Mouse (Mus musculus): ENCODE measurements at regions not wholly inside any gene's neighbourhood (a gene's known extent, or its start where the extent isn't known, plus 50 kb on each side); places are given as distances from the start of the nearest gene placed in this dataset.
A peak's percentile ranks its signal among the peaks of the same experiment; 100 is the strongest.
"Not testable (repeated sequence)": the region's sequence is repeated elsewhere in the genome, so short reads cannot be mapped to it uniquely, and the experiment has no call there.

DNA sequence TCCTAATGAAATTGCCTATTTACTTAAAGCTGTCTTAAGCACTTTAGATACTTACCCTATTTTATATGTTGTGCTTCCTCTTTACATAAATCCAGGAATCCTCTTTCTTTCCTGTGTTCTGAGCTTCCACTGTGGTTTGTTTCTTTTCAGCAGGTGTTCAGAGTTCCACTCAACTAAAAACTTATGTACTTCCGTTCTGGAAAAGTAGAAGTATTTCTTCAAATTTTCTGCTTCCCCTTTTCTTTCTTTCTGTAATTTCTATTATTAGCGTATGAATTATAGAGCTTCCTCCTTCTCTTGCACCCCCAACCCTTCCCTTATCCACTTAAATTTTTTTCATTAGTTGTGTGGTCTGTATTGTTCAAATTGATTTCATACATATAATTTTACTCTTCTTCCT is 165.8 kb upstream of the Nudt12 start:
- Histone ChIP-seq H3K4me2 (no peak overlapping the region), H3K36me3 (ENCODE audit: insufficient read depth) (no peaks in the 10 kb centered on the region), H3K9ac (no peak overlapping the region), H3K27me3 (ENCODE audit: insufficient read depth, low read length) (no peaks in the 10 kb centered on the region), H3K9me3 (ENCODE audit: low read depth, low read length) (no peaks in the 10 kb centered on the region), H3K4me1 (ENCODE audit: insufficient read depth) (no peaks in the 10 kb centered on the region), H3K4me3 (ENCODE audit: low read depth, low read length) (no peak overlapping the region), H3K27ac (ENCODE audit: low read depth) (no peak overlapping the region)
- no peak for TF ChIP-seq CTCF (IDR thresholded peaks at IDR 0.05; ENCODE audit: low read depth)
- WGBS = 88% methylated on average over 2 of the region's 2 CpGs
- ATAC-seq (ENCODE audit: insufficient read depth) (no peak), DNase-seq (no peak)

DNA sequence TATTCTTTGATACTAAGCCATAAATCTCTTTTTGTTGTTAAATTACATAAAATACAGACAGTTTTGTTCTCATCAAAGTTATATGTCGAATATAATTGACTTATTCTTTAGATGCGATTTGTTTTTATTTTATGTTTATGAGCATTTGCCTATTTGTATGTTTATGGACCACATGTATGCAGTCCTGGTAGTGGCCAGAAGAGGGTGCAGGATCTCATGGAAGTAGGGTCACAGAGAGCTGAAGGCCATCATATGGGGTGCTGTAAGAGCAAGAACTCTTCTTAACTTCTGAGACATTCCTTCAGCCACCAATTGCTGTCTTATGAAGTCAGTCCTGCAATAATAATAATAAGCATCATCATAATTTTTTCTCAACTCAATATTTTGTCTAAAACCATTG is 143.2 kb upstream of the Nudt12 start:
- 84% methylated on average over 2 of the region's 2 CpGs for WGBS
- H3K9me3 ChIP-seq (ENCODE audit: low read depth, low read length) = no peaks in the 10 kb centered on the region

DNA sequence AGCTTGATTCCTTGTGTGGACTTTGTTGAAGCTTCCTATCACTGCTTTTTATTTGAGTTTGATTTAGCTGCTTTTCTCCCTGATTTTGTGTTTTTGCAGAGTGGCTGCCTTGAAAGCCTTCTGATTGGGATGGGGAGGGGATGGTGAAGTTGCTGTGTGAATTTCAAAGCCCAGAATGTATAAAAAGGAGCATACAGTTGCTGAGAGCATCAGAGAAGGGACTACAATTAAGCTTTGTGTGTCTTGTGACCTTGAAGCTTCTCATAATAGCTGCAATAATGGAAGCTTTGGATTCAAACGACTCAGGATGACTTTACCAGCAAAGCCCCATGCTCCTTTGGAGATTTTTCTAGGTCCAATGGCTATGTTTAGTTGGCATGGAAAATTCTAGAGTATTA is 130.6 kb upstream of the Nudt12 start:
- no peaks in the 10 kb centered on the region for H3K36me3 ChIP-seq (ENCODE audit: insufficient read depth)
- H3K4me2 ChIP-seq = no peak overlapping the region
- TF ChIP-seq CTCF (IDR thresholded peaks at IDR 0.05; ENCODE audit: low read depth) = no peak
- H3K4me1 ChIP-seq (ENCODE audit: insufficient read depth) = no peaks in the 10 kb centered on the region
- no peak for ATAC-seq (ENCODE audit: insufficient read depth)
- H3K4me3 ChIP-seq (ENCODE audit: low read depth, low read length) = no peak overlapping the region
- H3K9me3 ChIP-seq (ENCODE audit: low read depth, low read length) = no peaks in the 10 kb centered on the region
- 72% methylated on average over 1 of the region's 1 CpGs for WGBS
- H3K9ac ChIP-seq = no peak overlapping the region
- no peak for DNase-seq
- H3K27me3 ChIP-seq (ENCODE audit: insufficient read depth, low read length) = no peaks in the 10 kb centered on the region
- no peak overlapping the region for H3K27ac ChIP-seq (ENCODE audit: low read depth)

More for the DNA sequence above, 143.2 kb upstream of the Nudt12 start:
- ATAC-seq (ENCODE audit: insufficient read depth) (no peak), DNase-seq (no peak)
- H3K9ac ChIP-seq = no peak overlapping the region
- no peak for TF ChIP-seq CTCF (IDR thresholded peaks at IDR 0.05; ENCODE audit: low read depth)
- H3K27me3 ChIP-seq (ENCODE audit: insufficient read depth, low read length) = no peaks in the 10 kb centered on the region
- no peak overlapping the region for H3K4me3 ChIP-seq (ENCODE audit: low read depth, low read length)
- H3K4me1 ChIP-seq (ENCODE audit: insufficient read depth) = no peaks in the 10 kb centered on the region
- no peak overlapping the region for H3K4me2 ChIP-seq
- no peaks in the 10 kb centered on the region for H3K36me3 ChIP-seq (ENCODE audit: insufficient read depth)
- H3K27ac ChIP-seq (ENCODE audit: low read depth) = no peak overlapping the region

DNA sequence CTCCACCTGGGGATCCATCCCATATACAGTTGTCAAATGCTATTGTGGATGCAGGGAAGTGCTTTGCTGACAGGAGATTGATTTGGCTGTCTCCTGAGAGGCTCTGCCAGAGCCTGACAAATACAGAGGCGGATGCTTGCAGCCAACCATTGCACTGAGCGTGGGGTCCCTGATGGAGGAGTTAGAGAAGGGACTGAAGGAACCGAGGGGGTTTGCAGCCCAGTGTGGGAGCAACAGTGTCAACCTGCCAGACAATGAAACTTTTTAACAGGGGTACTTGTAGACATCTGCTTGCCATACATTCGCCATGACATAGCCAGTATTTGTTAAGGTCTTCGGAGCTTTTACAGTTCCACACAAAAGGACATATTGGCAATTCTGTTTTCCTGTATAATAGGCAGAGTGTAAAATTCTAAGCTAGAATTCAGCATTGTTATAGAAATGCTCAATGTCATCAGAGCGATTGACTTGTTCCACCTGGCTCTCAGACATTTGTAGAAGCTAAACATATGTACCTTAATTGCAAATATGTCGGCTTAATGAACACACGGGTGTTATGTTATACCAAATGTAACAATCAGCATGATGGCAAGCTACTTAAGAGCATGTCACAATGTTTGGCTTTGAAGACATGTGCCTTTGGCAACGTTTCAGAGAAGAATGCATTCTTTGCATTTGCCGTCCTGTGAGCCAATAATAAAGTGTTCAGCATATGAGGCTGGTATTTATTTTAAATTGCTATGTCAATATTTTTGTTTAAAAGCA is 130.0 kb upstream of the Nudt12 start:
- H3K4me1 ChIP-seq (ENCODE audit: insufficient read depth) = no peaks in the 10 kb centered on the region
- DNase-seq = peak; percentile 3
- TF ChIP-seq CTCF (IDR thresholded peaks at IDR 0.05; ENCODE audit: low read depth) = no peak

DNA sequence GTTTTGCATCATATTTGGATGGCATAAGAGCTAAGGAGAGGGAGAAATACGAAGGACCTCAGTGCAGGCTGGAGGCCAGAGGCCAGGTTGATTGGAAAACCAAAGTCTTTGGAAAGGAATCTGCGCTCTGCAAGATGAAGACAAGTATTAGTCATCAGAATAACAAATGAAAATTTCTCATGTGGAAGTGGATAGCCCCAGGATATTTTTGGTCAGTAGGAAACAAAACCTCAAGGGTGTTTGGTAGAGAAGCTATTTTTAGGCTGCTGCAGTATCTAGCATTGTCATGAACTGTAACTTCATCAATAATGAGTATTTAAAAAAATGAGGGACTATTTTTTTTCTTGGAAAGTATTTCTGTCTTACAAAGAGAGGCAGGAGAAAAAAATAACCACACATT is 125.6 kb upstream of the Nudt12 start:
- Histone ChIP-seq H3K36me3 (ENCODE audit: insufficient read depth) (no peaks in the 10 kb centered on the region), H3K9me3 (ENCODE audit: low read depth, low read length) (no peaks in the 10 kb centered on the region), H3K4me3 (ENCODE audit: low read depth, low read length) (no peak overlapping the region), H3K4me1 (ENCODE audit: insufficient read depth) (no peaks in the 10 kb centered on the region), H3K27me3 (ENCODE audit: insufficient read depth, low read length) (no peaks in the 10 kb centered on the region), H3K27ac (ENCODE audit: low read depth) (no peak overlapping the region), H3K4me2 (no peak overlapping the region), H3K9ac (no peak overlapping the region)
- ATAC-seq (ENCODE audit: insufficient read depth) = no peak
- no peak for DNase-seq
- 67% methylated on average over 2 of the region's 2 CpGs for WGBS
- TF ChIP-seq CTCF (IDR thresholded peaks at IDR 0.05; ENCODE audit: low read depth) = no peak

More for the DNA sequence above, 130.0 kb upstream of the Nudt12 start:
- no peak for ATAC-seq (ENCODE audit: insufficient read depth)
- H3K36me3 ChIP-seq (ENCODE audit: insufficient read depth) = no peaks in the 10 kb centered on the region
- H3K27me3 ChIP-seq (ENCODE audit: insufficient read depth, low read length) = no peaks in the 10 kb centered on the region
- no peak overlapping the region for H3K4me2 ChIP-seq
- H3K27ac ChIP-seq (ENCODE audit: low read depth) = no peak overlapping the region
- 67% methylated on average over 10 of the region's 10 CpGs for WGBS
- no peak overlapping the region for H3K9ac ChIP-seq
- no peaks in the 10 kb centered on the region for H3K9me3 ChIP-seq (ENCODE audit: low read depth, low read length)
- H3K4me3 ChIP-seq (ENCODE audit: low read depth, low read length) = no peak overlapping the region

DNA sequence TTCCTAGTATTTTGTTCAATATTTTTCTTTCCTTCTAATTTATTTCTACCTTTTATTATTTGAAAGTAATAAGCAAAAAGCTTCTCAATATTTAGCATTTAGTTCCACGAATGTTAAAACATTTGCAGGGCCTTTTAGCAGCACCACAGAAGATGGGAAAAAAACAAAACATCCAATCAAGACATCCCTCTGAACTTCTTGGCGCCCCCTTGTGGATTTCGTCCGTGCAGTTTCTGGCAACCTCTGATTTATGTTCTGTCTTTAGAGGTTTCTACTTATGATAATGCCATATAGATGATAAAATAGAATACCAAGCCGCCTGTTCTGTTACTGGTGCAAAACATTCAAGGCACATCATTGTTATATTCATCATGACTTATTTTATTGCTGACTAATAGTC is 86.2 kb upstream of the Nudt12 start:
- Histone ChIP-seq H3K27me3 (ENCODE audit: insufficient read depth, low read length) (no peaks in the 10 kb centered on the region), H3K36me3 (ENCODE audit: insufficient read depth) (no peaks in the 10 kb centered on the region), H3K9ac (no peak overlapping the region), H3K4me1 (ENCODE audit: insufficient read depth) (no peaks in the 10 kb centered on the region), H3K27ac (ENCODE audit: low read depth) (no peak overlapping the region), H3K4me2 (no peak overlapping the region), H3K4me3 (ENCODE audit: low read depth, low read length) (no peak overlapping the region), H3K9me3 (ENCODE audit: low read depth, low read length) (no peaks in the 10 kb centered on the region)
- DNase-seq = peak; percentile 61
- TF ChIP-seq CTCF (IDR thresholded peaks at IDR 0.05; ENCODE audit: low read depth) = peak; percentile 44; the same call in 1 of the 2 replicates
- no peak for ATAC-seq (ENCODE audit: insufficient read depth)
- WGBS = 9% methylated on average over 5 of the region's 5 CpGs

DNA sequence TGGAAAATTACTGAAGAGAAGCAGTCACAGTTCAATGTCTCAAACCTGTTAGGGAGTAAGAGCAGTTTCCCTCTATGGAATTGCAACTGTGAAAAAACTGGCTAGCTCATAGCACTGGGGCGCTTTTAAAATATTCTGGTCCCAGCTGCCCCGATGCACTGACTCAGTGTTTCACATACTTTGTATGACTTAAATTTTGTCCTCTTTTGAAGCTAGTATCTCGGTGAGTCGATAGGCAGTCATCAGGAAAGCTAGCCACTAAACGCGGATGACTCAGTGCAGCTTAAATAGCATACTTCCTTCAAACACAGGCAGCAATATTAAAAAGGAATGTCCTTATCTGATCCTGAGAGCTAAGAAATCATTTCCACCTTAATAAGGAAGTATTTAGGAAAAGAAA is 63.7 kb upstream of the Nudt12 start:
- not testable (repeated sequence) for H3K27me3 ChIP-seq (ENCODE audit: insufficient read depth, low read length); ATAC-seq (ENCODE audit: insufficient read depth); DNase-seq; H3K27ac ChIP-seq (ENCODE audit: low read depth); H3K9me3 ChIP-seq (ENCODE audit: low read depth, low read length); H3K4me3 ChIP-seq (ENCODE audit: low read depth, low read length); H3K4me2 ChIP-seq; H3K4me1 ChIP-seq (ENCODE audit: insufficient read depth); H3K36me3 ChIP-seq (ENCODE audit: insufficient read depth); H3K9ac ChIP-seq
- 80% methylated on average over 2 of the region's 6 CpGs for WGBS

DNA sequence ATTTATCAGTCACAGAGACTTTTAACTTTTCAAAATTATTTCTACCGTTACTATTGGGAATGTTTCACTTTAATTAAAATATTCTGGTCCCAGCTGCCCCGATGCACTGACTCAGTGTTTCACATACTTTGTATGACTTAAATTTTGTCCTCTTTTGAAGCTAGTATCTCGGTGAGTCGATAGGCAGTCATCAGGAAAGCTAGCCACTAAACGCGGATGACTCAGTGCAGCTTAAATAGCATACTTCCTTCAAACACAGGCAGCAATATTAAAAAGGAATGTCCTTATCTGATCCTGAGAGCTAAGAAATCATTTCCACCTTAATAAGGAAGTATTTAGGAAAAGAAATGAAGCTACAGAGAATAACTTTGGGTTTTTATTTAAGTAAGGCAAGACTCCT is 63.2 kb upstream of the Nudt12 start:
- not testable (repeated sequence) for H3K27me3 ChIP-seq (ENCODE audit: insufficient read depth, low read length); H3K4me2 ChIP-seq; DNase-seq; H3K9ac ChIP-seq; H3K4me3 ChIP-seq (ENCODE audit: low read depth, low read length); H3K9me3 ChIP-seq (ENCODE audit: low read depth, low read length); ATAC-seq (ENCODE audit: insufficient read depth); H3K27ac ChIP-seq (ENCODE audit: low read depth); H3K4me1 ChIP-seq (ENCODE audit: insufficient read depth); H3K36me3 ChIP-seq (ENCODE audit: insufficient read depth)
- 81% methylated on average over 2 of the region's 6 CpGs for WGBS
